Mouse (Mus musculus) effector memory CD4-positive, alpha-beta T cell, adult 5 months (primary cell): ENCODE data around the gene Samt4. TPM values are rescaled to one million over a fixed set of nuclear protein-coding genes. Genes with fewer than 3 reads are reported as not detected.

Source experiments
- polyA plus RNA-seq: library from polyadenylated mRNA; unstranded; fragments of 100-300 nt; shearing (Covaris generic); gene quantifications from one replicate; pipeline ENCODE4 v1.2.1, GENCODE M21; 2017

The Samt4 gene
- polyA plus RNA-seq: not detected

GRCm38 (mm10) chrX:154481702-154482101, at the start of gene Samt4:
TSS of gene Samt4 (plus strand) at chrX:154482002.

Other genes with a start within 250 kb of the Samt4 start
- gene 4930524N10Rik, start 138.6 kb upstream of the Samt4 start, polyA plus RNA-seq: not detected
- not detected for gene Samt2, start 97.4 kb downstream of the Samt4 start, polyA plus RNA-seq